Mouse (Mus musculus): ENCODE results near the gene Olfr27.

Olfr27 gene

DNA sequence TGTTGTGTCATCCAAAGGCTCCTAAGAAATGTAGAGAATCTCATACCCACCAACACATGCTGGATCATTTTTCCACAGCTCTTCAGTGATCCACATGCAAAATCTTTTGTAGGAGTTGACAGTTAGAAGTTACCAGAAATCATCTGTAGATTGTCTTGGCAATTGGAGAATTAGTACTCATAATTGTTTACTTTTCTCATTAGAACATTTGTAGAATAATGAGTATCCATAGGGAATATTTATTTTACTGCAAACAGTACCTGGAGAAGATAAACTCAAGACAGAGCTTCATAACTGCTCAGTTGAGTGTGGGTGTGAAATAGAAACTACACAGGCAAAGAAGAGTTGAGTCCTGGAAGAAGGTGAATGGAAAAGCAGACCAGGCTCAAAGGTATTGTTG lies at the start of gene Olfr27:
Olfr27 (plus strand) TSS at position 301 of the 400 bp plus-strand sequence.
- no peak for DNase-seq (ENCODE audit: low read depth, low spot score)

DNA sequence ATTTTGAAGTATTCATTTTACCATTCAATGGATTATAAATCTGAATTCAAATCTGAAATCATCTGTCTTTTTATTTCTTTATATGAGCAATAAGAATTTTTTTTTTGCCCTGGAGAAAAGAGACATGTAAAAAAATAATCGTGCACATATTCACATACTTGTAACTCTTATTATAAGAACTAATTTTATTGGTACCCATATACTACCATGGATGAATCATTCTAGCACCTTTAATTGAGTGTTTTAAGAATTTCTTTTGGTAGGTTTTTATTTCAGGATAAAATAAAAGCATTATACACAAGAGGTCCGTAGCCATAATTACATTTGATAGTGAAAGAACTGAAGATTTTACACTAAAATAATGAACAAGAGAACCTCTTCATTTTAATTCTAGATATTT lies 49.1 kb upstream of the Olfr27 start, which contains the start of gene Olfr938:
Olfr938 (minus strand) TSS at position 101 of the 400 bp plus-strand sequence.
- DNase-seq (ENCODE audit: low read depth, low spot score): no peak

DNA sequence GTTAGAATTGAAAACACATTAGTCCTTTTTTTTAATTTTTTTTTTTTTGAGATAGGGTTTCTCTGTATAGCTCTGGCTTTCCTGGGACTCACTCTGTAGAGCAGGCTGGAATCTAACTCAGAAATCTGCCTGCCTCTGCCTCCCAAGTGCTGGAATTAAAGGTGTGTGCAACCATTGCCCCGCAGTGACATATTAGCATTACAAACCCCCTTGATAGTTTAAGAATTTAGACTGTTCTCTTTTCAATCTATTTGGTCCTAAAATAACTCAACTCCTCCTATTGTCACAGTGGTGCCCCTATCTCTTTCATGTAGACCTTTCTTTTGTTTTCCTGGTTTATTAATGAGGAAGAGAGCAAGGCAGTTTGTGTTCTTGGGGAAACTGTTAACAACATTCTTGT lies 605 bp upstream of the Olfr27 start:
- DNase-seq (ENCODE audit: low read depth, low spot score): no peak

DNA sequence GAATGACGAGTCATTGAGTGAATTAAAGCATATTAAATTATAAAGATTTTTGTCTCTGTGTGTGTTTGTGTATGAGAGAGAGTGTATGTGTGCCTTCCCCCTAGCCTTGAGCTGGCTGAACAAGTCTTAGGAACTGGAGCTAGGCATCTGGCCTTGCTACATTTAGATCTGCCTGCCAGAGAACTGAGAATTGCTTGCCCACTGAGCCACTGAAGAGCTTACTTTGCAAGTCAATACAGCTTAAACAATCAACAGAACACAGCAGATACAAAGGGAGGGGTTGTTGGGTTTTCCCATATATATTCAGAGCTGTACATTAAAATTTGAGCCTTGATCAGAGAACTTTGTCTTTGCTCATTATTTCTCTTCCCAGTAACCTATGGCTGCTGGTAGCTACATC lies 24.5 kb downstream of the Olfr27 start:
- no peak for DNase-seq (ENCODE audit: low read depth, low spot score)

DNA sequence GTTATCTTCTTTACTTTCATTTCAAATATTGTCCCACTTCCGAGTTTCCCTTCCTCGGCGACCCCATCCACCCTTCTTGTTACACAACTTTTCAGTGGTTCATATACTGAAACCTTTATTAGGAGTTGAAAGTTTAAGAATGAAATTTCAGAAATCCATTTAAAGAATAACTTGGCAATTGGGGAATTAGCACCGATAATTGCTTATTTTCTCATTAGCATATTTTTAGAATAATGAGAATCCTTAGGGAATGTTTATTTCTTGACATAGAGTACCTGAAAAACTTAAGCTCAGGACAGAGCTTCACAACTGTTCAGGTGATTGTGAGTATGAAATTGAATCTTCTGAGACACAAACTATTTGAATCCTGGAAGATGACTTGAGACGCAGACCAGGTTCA lies 38.1 kb downstream of the Olfr27 start, which contains the start of gene Olfr943:
Olfr943 (plus strand) TSS at position 301 of the 400 bp plus-strand sequence.
- DNase-seq (ENCODE audit: low read depth, low spot score): no peak

All from brain, embryonic 18.5 days (tissue).